Mouse (Mus musculus): ENCODE measurements around the gene Nipal3.

Nipal3 gene

GRCm38 (mm10) chr4:135489256-135489655 is 5.6 kb downstream of the Nipal3 start:
- TF ChIP-seq GATA4 (IDR thresholded peaks at IDR 0.05; ENCODE audit: insufficient replicate concordance, low read length), result no peak

- TF ChIP-seq GATA4 (IDR thresholded peaks at IDR 0.05; ENCODE audit: insufficient replicate concordance, low read length), result no peak
Measured at GRCm38 (mm10) chr4:135486352-135486751, 8.5 kb downstream of the Nipal3 start.

GRCm38 (mm10) chr4:135485086-135485485 is 9.8 kb downstream of the Nipal3 start:
- no peak for TF ChIP-seq GATA4 (IDR thresholded peaks at IDR 0.05; ENCODE audit: insufficient replicate concordance, low read length)

- TF ChIP-seq GATA4 (IDR thresholded peaks at IDR 0.05; ENCODE audit: insufficient replicate concordance, low read length), result no peak
Measured at GRCm38 (mm10) chr4:135480370-135480769, 14.5 kb downstream of the Nipal3 start.

- no peak for TF ChIP-seq GATA4 (IDR thresholded peaks at IDR 0.05; ENCODE audit: insufficient replicate concordance, low read length)
Measured at GRCm38 (mm10) chr4:135477851-135478250, 17.0 kb downstream of the Nipal3 start.

GRCm38 (mm10) chr4:135463406-135463805 is 31.4 kb downstream of the Nipal3 start:
- TF ChIP-seq GATA4 (IDR thresholded peaks at IDR 0.05; ENCODE audit: insufficient replicate concordance, low read length), result no peak

GRCm38 (mm10) chr4:135453572-135453971 is 41.3 kb downstream of the Nipal3 start:
- TF ChIP-seq GATA4 (IDR thresholded peaks at IDR 0.05; ENCODE audit: insufficient replicate concordance, low read length), result no peak

GRCm38 (mm10) chr4:135453164-135453563 is 41.7 kb downstream of the Nipal3 start:
- no peak for TF ChIP-seq GATA4 (IDR thresholded peaks at IDR 0.05; ENCODE audit: insufficient replicate concordance, low read length)

- no peak for TF ChIP-seq GATA4 (IDR thresholded peaks at IDR 0.05; ENCODE audit: insufficient replicate concordance, low read length)
Measured at GRCm38 (mm10) chr4:135451360-135452015, 43.4 kb downstream of the Nipal3 start.

- TF ChIP-seq GATA4 (IDR thresholded peaks at IDR 0.05; ENCODE audit: insufficient replicate concordance, low read length), result no peak
Measured at GRCm38 (mm10) chr4:135442473-135442872, 52.4 kb downstream of the Nipal3 start.

GRCm38 (mm10) chr4:135439904-135440522 is 54.8 kb downstream of the Nipal3 start:
- no peak for TF ChIP-seq GATA4 (IDR thresholded peaks at IDR 0.05; ENCODE audit: insufficient replicate concordance, low read length)

GRCm38 (mm10) chr4:135439188-135439647 is 55.6 kb downstream of the Nipal3 start:
- no peak for TF ChIP-seq GATA4 (IDR thresholded peaks at IDR 0.05; ENCODE audit: insufficient replicate concordance, low read length)

- no peak for TF ChIP-seq GATA4 (IDR thresholded peaks at IDR 0.05; ENCODE audit: insufficient replicate concordance, low read length)
Measured at GRCm38 (mm10) chr4:135437924-135438323, 56.9 kb downstream of the Nipal3 start.

- no peak for TF ChIP-seq GATA4 (IDR thresholded peaks at IDR 0.05; ENCODE audit: insufficient replicate concordance, low read length)
Measured at GRCm38 (mm10) chr4:135436291-135436690, 58.5 kb downstream of the Nipal3 start.

GRCm38 (mm10) chr4:135434395-135434789 is 60.4 kb downstream of the Nipal3 start:
- no peak for TF ChIP-seq GATA4 (IDR thresholded peaks at IDR 0.05; ENCODE audit: insufficient replicate concordance, low read length)
